Mouse (Mus musculus): ENCODE measurements around the gene Ldlrap1.

The Ldlrap1 gene

DNA sequence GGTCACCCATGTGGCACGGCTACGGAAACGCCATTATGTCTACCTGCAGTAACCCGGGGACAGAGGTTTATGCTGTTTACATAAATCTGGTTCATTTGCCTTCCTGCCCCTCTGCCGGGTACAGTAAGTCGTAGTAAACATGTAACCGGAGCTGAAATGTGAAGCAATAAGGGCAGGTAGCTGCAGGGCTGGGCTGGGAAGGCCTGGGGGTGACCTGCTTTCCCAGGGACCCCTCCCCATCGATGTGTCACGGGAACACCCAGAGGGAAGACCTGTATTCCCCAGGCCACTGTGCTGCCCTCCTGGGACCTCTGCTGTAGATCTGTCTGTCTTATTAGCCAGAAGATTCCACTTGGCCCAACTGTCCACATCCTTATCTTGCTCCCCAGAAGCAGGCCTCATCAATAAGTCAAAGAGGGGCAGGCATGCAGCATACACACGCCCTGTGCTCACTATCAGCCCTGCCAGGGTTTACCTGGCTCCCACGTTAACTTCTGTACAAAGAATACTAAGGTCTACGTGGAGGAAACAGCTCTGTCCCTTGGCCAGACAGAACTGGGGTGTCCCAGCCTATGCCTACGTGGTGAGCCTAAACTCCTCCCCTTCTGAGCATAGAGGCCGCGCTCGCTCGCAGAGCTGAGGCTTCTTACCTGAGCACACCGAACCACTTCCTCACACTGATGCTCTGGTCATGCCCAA, 16.0 kb downstream of the Ldlrap1 start:
- no peak for DNase-seq (ENCODE audit: low spot score in 2 of 2)

- DNase-seq (ENCODE audit: low spot score in 2 of 2): no peak
Observed at GRCm38 (mm10) chr4:134750825-134751224, 17.0 kb downstream of the Ldlrap1 start.

DNA sequence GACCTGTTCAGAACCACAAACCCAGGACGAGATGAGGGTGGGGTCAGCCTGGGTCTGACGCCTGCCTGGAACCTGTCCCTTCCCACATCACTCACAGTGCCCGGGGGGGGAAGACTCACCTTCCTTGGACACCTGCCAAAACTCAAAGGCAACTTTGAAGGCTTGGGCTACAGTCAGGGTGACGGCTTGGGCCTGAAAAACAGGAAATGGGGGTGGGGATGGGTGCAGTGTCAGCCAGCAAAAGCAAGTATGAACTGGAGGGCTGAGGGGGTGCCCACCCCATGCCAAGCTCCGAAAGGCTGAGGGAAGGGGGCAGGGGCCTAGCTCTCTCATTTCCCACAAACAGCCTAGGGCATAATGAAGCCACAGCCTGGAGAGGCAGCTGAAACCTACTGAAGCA, 17.6 kb downstream of the Ldlrap1 start:
- peak in 1 of 2 experiments; percentile 48 for DNase-seq (ENCODE audit: low spot score in 2 of 2)

DNA sequence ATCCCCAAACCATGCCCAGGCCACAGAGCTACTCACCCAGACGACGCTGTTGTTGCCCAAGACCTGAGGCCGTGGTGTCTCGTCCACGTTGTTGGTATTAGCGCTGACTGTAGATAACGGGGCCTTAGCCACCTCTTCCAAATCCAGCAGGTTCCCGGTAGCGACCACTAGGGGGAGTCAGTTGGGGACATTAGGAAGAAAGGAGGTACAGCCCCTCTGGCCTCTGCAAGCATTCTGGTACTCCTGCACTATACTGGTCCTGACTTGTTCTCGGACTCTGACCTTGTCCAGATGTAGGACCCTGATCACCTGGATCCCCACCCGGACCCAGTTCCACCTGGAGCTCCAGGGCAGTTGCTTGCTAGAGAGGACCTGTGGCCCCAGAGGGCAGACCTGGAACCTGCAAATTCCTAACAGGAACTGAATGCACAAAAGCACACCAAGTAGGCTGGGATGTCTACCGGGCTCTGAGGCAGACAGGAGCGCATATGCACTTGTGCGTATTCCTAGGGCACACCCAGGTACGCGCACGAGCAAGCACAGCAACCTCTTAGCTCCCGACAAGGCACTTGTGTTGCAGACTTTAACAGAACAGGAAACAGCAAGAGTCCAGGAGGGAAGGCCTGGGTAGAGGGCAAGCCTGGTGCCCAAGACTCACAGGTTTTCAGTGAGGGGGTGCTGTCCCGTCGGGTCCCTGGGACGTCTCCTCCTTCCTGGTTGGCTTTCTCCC, 18.4 kb downstream of the Ldlrap1 start:
- no peak for DNase-seq (ENCODE audit: low spot score in 2 of 2)

- no peak for DNase-seq (ENCODE audit: low spot score in 2 of 2)
Observed at GRCm38 (mm10) chr4:134745900-134746661, 21.7 kb downstream of the Ldlrap1 start.

GRCm38 (mm10) chr4:134743881-134744633, 23.8 kb downstream of the Ldlrap1 start:
- DNase-seq (ENCODE audit: low spot score in 2 of 2): no peak

DNA sequence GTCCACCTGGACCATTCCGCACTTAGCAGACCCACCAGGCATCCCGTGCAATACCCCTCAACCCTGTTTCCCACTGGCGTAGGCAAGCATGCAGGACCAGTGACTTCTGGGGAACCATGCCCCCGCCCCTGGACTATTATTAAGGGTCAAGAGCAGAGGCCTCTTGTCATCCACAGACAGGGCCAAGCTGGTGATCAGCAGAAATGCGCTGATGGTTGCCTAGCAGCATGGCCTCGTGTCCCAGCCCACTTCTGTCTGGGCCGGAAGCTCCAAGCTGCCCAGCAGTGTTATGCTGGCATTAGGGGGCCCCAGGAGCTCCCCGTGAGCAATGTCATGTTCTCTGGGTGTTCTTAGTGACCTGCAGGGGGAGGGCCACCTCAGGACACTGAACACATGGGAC, 25.9 kb downstream of the Ldlrap1 start:
- DNase-seq (ENCODE audit: low spot score in 2 of 2): no peak

- no peak for DNase-seq (ENCODE audit: low spot score in 2 of 2)
Observed at GRCm38 (mm10) chr4:134740186-134740585, 27.6 kb downstream of the Ldlrap1 start.

DNA sequence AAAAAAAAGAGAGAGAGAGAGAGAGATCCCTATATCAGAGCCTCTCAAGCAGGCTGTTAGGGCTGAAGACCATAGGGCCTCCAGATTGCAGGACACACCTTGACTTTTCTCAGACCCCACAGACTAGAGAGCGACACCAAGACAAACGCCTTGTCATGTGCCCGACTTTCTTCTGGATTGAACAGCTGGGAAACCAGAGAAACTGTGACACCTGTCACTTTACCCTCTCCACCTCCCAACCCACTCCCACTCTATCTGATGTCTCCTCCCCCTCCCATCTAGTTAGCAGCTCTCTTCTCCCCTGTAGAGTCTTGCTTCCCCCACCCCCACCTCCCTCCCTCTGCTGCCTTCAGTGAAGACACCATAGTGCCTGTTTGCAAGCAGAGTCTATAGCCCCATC, 28.3 kb downstream of the Ldlrap1 start:
- DNase-seq (ENCODE audit: low spot score in 2 of 2): no peak

DNA sequence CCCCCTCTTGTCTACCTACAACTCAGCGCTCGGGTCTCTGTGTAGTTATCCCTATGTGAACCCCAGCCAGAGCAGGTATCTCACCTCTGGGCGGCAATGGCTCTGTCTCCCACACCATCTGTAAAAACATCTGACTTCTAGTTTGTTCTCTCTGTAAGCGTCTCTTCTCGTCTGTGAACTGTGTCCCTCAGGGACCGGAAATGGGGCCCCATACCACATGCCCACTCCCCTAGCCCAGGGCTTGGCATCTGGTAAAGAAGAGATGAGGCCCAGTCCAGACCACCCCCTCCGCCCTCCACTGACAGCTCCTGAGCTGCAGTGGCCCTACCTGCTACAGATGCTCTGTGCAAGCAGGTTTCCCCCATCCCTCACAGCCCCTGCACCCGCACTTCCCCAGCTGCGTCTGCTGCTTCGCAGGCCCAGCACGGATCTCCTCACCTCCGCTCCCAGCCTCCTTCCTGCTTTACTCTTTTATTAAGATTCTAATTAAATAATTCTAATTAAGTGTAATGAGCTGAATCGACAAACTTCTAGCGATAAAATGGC, 30.4 kb downstream of the Ldlrap1 start:
- DNase-seq (ENCODE audit: low spot score in 2 of 2): no peak

- no peak for DNase-seq (ENCODE audit: low spot score in 2 of 2)
Observed at GRCm38 (mm10) chr4:134736147-134736546, 31.7 kb downstream of the Ldlrap1 start.

DNA sequence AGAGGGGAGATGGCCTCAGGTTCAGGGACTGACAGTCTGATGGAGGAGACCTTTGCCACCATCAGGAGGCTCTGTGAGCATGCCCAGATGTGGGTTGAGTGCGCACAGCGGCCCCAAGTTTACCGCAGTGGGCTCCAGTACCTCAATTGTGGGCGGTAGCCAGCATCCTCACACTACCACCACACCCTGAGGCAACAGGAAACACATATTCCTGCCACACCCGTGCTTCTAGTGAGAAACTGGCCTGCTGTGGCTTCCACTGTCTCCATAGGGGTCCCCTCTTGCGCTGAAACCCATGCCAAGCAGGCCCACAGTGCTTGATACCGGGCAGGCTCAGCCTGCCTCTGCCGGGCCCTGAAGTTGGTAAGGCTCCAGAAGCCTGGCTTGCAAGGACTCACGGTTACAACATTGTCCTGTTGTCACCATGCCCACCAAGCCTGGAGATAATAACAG, 33.2 kb downstream of the Ldlrap1 start:
- no peak for DNase-seq (ENCODE audit: low spot score in 2 of 2)

DNA sequence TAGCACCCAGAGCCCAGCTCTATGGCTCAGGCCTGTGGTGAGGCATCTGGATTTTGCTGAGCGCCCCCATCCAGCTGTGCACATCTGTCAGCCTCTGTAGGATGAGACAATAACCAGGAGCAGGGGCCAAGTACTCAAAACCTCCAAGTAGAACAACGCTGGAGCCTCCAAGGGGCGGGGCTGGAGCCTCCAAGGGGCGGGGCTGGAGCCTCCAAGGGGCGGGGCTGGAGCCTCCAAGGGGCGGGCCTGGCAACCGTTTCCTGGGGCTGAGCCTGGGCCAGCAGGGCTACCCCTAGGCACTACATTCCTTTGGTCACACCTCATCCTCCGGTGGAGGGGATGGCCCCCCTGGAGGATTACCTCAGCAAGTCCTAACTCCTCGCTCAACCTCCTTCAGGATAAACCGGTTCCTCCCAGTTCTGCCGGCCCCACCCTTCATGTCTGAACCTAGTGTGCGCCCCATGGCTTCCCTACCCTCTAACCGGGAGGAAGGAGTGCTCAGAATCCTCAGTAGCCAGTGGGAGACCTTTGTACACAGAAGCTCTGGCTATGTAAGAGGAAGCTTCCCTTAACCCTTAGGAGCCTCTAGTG, 33.7 kb downstream of the Ldlrap1 start:
- DNase-seq (ENCODE audit: low spot score in 2 of 2): peak; percentile 81 to 82

- no peak for DNase-seq (ENCODE audit: low spot score in 2 of 2)
Observed at GRCm38 (mm10) chr4:134733371-134733770, 34.5 kb downstream of the Ldlrap1 start.

GRCm38 (mm10) chr4:134730106-134730505, 37.7 kb downstream of the Ldlrap1 start:
- no peak for DNase-seq (ENCODE audit: low spot score in 2 of 2)

- no peak for DNase-seq (ENCODE audit: low spot score in 2 of 2)
Observed at GRCm38 (mm10) chr4:134725735-134726345, 42.0 kb downstream of the Ldlrap1 start.

GRCm38 (mm10) chr4:134724974-134725373, 42.9 kb downstream of the Ldlrap1 start:
- DNase-seq (ENCODE audit: low spot score in 2 of 2): no peak

GRCm38 (mm10) chr4:134723251-134723650, 44.6 kb downstream of the Ldlrap1 start:
- DNase-seq (ENCODE audit: low spot score in 2 of 2): no peak

DNA sequence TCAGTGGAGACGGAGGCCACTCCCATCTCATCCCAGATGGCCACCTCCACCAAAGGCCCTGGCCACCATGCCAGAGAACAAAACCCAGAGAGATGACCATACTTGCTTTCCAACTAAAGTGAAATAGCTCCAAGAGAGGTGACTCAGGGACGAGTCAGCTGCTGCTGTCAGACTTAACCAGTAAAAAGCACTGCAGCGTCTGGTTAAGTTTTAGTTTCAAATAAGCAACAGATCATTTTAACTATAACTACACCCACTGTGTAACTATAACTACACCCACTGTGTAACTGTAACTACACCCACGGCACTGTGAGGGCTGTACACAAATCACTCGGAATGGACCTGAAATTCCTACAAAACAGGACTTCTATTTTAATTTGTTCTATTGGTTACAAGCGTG, 46.7 kb downstream of the Ldlrap1 start:
- DNase-seq (ENCODE audit: low spot score in 2 of 2): no peak

GRCm38 (mm10) chr4:134720371-134720770, 47.5 kb downstream of the Ldlrap1 start:
- no peak for DNase-seq (ENCODE audit: low spot score in 2 of 2)

- DNase-seq (ENCODE audit: low spot score in 2 of 2): no peak
Observed at GRCm38 (mm10) chr4:134719489-134719888, 48.3 kb downstream of the Ldlrap1 start.

All from urinary bladder, postnatal 4 days (tissue).